Mouse (Mus musculus) intestine, embryonic 14.5 days (tissue): ENCODE results near the gene Uap1l1. TPM values are rescaled to one million over a fixed set of nuclear protein-coding genes. Genes with fewer than 3 reads are reported as not detected.

Experiments
- ATAC-seq: fragments of 200-750 bp; cut with Nextera tagmentation; replicated peaks from 2 replicates; pipeline ENCODE4 v1.8.0; 2017; ENCODE audit warnings: low read depth, moderate number of reproducible peaks, moderate TSS enrichment, moderate library complexity; ENCODE audit not compliant: low FRiP score, low TSS enrichment
- DNase-seq: peaks from one replicate; pipeline ENCODE4 v3.0.0-alpha.2; 2018; ENCODE audit warnings: low spot score
- H3K27ac ChIP-seq: fragments of 300-500 bp; sonication (generic); 2 replicates; pipeline ENCODE4 v1.5.1; 2014; ENCODE audit warnings: low read depth, mild to moderate bottlenecking, control low read depth
- H3K27me3 ChIP-seq: fragments of 300-500 bp; sonication (generic); replicated peaks from 2 replicates; pipeline ENCODE4 v1.6.1; 2014; ENCODE audit warnings: low read length, control low read depth; ENCODE audit not compliant: control insufficient read depth, insufficient read depth
- H3K36me3 ChIP-seq: fragments of 300-500 bp; sonication (generic); 2 replicates; pipeline ENCODE4 v1.6.1; 2014; ENCODE audit warnings: low read length, control low read depth; ENCODE audit not compliant: control insufficient read depth, insufficient read depth
- H3K4me1 ChIP-seq: fragments of 300-500 bp; sonication (generic); replicated peaks from 2 replicates; pipeline ENCODE4 v1.6.1; 2014; ENCODE audit warnings: low read length, control low read depth, mixed read lengths; ENCODE audit not compliant: control insufficient read depth, insufficient read depth
- H3K4me2 ChIP-seq: fragments of 300-500 bp; sonication (generic); 2 replicates; pipeline ENCODE4 v1.6.1; 2014; ENCODE audit warnings: low read length
- H3K4me3 ChIP-seq: fragments of 300-500 bp; sonication (generic); 2 replicates; pipeline ENCODE4 v1.5.1; 2014; ENCODE audit warnings: low read depth, low read length, control low read depth, mixed read lengths
- H3K9ac ChIP-seq: fragments of 300-500 bp; sonication (generic); 2 replicates; pipeline ENCODE4 v1.6.1; 2014; ENCODE audit warnings: mild to moderate bottlenecking, low read length
- H3K9me3 ChIP-seq: fragments of 300-500 bp; sonication (generic); 2 replicates; pipeline ENCODE4 v1.6.1; 2016; ENCODE audit warnings: low read length, control low read depth; ENCODE audit not compliant: control insufficient read depth
- WGBS: fragments of 180-500 bp; shearing (Covaris S2); extraction: QIAGEN DNeasy Blood & Tissue Kit; methylation state at CpG from one replicate; pipeline ENCODE4 v1.1.7; 2014; 5-methylcytosine and 5-hydroxymethylcytosine counted together
- polyA plus RNA-seq: library from polyadenylated mRNA; unstranded; fragments of >200 nt; fragmentation: Nextera tagmentation; extraction: Ambion mirVana; gene quantifications from 2 replicates; pipeline ENCODE4 v1.2.1, GENCODE M21; 2014

Uap1l1 gene
- polyA plus RNA-seq, 1 experiment from 2014 or later = 46.0 TPM

- WGBS = 60% methylated on average over 4 of the region's 4 CpGs
- Histone ChIP-seq H3K9me3 (no peaks in the 10 kb centered on the region), H3K27me3 (no peaks in the 10 kb centered on the region), H3K9ac (no peak overlapping the region), H3K4me2 (no peak overlapping the region), H3K27ac (no peak overlapping the region), H3K4me1 (peaks cover 14% of the 10 kb centered on the region), H3K4me3 (no peak overlapping the region), H3K36me3 (peaks cover 35% of the 10 kb centered on the region)
- ATAC-seq (no peak), DNase-seq (no peak)
Measured at GRCm38 (mm10) chr2:25376589-25376988, 11.1 kb upstream of the Uap1l1 start.

- peak overlapping the region; percentile 95 for H3K4me2 ChIP-seq
- no peaks in the 10 kb centered on the region for H3K27me3 ChIP-seq
- H3K9ac ChIP-seq = peak overlapping the region; percentile 59
- peaks cover 34% of the 10 kb centered on the region for H3K36me3 ChIP-seq
- no peak for ATAC-seq
- no peaks in the 10 kb centered on the region for H3K9me3 ChIP-seq
- peak overlapping the region; percentile 69 for H3K4me3 ChIP-seq
- peaks cover 14% of the 10 kb centered on the region for H3K4me1 ChIP-seq
- no peak overlapping the region for H3K27ac ChIP-seq
- no peak for DNase-seq
- 44% methylated on average over 2 of the region's 2 CpGs for WGBS
Measured at GRCm38 (mm10) chr2:25373431-25373830, 7.9 kb upstream of the Uap1l1 start.

DNA sequence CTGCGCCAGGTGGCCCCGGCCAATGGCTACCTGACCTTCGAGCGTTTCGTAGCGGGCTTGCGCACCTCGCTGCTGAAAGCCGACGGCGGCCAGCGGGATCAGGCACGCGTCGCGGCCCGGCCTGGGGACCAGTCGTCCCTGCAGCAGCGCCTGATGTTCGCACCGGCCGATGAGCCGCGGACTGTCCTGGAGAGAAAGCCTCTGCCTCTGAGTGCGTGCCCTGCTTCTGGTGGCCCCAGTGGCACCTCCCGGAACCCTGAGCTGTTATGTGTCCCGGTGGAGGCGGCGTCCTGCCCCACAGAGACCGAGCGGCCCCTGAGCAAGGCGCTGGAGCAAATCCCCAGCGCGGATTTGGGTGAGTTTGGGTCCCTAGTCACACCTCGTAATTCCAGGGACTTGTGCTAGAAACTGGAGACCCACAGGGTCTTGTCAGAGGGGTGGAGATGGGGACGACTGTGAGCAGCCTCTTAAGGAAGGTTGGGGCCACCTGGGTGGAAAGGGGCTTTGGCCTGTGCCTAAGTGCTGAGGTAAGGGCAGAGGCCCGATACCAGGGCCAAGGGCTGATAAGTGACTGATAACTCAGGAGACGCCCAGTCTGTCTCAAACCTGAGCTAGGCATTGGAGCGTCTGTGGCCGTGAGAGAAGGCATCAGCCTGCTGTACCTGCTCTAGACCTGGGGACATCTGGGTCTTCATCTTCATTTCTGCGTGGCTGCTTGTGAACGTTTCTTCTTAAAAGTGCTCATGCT lies 7.3 kb upstream of the Uap1l1 start:
- Histone ChIP-seq H3K4me3 (peak overlapping the region; percentile 69), H3K4me1 (peaks cover 14% of the 10 kb centered on the region), H3K27me3 (no peaks in the 10 kb centered on the region), H3K36me3 (peaks cover 28% of the 10 kb centered on the region), H3K4me2 (peak overlapping the region; percentile 95), H3K9me3 (no peaks in the 10 kb centered on the region), H3K27ac (no peak overlapping the region), H3K9ac (peak overlapping the region; percentile 59)
- ATAC-seq (peak; percentile 20; the same call in 1 of the 2 replicates), DNase-seq (no peak)
- WGBS = 2% methylated on average over 42 of the region's 42 CpGs

DNA sequence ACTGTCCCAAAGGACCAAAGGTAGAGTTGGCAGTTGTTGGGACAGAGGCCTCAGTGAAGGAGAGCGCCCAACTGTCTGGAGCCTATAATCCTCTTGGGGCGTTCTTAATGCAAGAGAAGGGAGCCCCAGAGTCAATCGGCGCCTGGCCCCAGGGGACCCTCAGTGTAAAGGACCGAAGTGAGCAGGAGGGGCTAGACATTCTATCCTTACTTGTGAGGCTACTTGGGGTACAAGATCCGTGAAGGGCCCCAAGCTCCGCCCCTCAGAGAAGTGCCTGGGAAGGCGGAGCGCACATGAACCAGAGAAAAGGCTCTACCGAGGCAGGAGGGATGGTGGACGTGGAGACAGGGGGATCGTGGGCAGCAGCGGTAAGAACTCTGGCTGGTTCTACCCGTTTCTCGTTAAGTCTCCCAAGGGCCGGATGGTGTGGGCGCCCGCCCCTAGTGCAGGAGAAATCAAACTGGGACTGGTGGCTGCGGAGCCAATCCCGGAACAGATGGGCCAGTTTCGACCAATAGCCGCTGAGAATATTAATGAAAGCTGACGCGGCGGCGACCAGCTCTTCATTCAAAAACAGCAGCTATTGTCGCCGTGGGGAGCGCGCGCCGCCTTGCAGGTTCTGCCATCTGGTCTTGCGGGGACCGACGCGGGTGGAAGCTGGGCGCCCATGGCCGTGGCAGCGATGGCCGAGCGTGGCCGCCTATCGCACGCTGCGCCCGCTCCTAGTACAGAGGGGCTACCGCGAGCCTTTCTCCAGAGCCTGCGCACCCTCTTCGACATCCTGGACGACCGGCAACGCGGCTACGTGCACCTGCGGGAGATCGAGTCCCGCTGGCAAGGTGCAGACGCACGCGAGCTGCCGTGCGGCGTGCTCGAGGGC lies 6.5 kb upstream of the Uap1l1 start, which contains the start of gene Sapcd2:
Gene Sapcd2 (plus strand): TSS at position 558 of the 880 bp plus-strand sequence.
- under 1% methylated on average over 65 of the region's 65 CpGs for WGBS
- peak within 1 kb of the TSS; percentile 95 for H3K4me2 ChIP-seq
- H3K9ac ChIP-seq = peak within 1 kb of the TSS; percentile 59

DNA sequence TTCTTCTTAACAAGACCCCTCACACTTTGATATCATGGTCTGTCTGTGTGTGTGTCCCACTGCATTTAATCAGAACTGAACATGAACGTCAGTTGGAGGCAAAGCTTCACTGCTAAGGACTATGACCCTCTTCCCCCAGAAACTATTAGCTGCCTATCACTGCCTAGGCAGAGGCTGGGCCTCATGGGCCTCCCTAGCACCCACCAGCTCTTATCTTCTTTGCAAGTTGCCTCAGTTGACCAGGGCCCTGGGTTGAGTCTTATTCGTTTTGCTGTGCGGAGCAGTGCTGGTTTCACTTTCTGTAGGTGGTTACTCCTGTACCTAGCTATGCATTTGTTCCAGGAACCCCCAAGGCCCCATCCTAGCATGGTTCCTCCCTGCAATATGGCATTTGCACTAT lies 4.5 kb upstream of the Uap1l1 start:
- Histone ChIP-seq H3K4me3 (no peak overlapping the region), H3K4me2 (no peak overlapping the region), H3K4me1 (peaks cover 14% of the 10 kb centered on the region), H3K27ac (no peak overlapping the region), H3K27me3 (no peaks in the 10 kb centered on the region), H3K9ac (no peak overlapping the region), H3K9me3 (no peaks in the 10 kb centered on the region), H3K36me3 (peaks cover 3% of the 10 kb centered on the region; the same call in 1 of the 2 replicates)
- DNase-seq (no peak), ATAC-seq (no peak)
- WGBS = 85% methylated on average over 3 of the region's 3 CpGs

More for the DNA sequence above, 6.5 kb upstream of the Uap1l1 start, which contains the start of gene Sapcd2:
- ATAC-seq (peak; percentile 87), DNase-seq (peak; percentile 85)
- H3K27ac ChIP-seq = peak within 1 kb of the TSS; percentile 81
- peaks cover 14% of the 10 kb centered on the region for H3K4me1 ChIP-seq
- H3K36me3 ChIP-seq = peaks cover 20% of the 10 kb centered on the region
- no peaks in the 10 kb centered on the region for H3K9me3 ChIP-seq
- peak within 1 kb of the TSS; percentile 69 for H3K4me3 ChIP-seq
- no peaks in the 10 kb centered on the region for H3K27me3 ChIP-seq

DNA sequence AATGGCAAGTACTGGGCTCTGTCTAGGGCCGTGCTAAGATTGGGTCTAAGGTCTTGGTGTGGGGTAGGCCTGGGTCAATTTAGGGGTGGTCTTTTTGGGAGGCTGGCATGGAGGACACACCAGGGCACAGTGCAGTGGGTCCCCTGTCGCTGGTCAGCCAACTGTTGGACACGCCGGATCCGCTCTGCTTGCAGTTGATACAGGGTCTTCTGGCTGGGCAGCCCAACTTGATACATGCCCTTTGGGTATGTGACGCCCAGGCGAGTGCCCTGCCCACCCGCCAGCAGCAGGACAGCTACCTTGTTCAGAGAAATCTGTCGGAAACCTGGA lies 756 bp downstream of the Uap1l1 start:
- H3K27me3 ChIP-seq = no peaks in the 10 kb centered on the region
- DNase-seq (peak; percentile 59), ATAC-seq (peak; percentile 7)
- H3K9ac ChIP-seq = peak overlapping the region; percentile 48
- WGBS = 35% methylated on average over 9 of the region's 9 CpGs
- peak overlapping the region; percentile 74 for H3K4me3 ChIP-seq
- H3K27ac ChIP-seq = no peak overlapping the region
- H3K36me3 ChIP-seq = 0 out of 2 replicates have a peak, but pooled peaks cover 3% of the 10 kb centered on the region
- peak overlapping the region; percentile 94 for H3K4me2 ChIP-seq
- no peaks in the 10 kb centered on the region for H3K4me1 ChIP-seq
- H3K9me3 ChIP-seq = no peaks in the 10 kb centered on the region

DNA sequence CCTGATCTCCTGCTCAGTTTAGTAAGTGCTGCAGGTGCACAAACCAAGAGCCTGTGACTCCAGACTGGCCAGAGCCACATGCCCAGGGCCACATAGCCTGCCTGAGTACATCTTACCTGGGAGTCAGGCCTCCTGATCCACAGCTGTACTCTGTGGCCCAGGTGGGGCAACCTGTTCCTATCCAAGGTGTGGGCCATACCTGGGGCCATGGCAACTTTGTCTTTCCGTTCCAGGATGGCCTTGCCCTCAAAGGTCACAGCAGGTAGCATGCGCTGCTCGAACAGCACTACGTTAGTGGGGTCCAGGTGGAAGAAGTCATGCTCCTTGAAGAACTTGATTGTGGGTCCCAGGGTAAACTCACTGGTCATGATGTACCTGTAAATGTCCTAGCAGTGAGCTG lies 1.2 kb downstream of the Uap1l1 start:
- WGBS = 82% methylated on average over 4 of the region's 4 CpGs
- Histone ChIP-seq H3K27me3 (no peaks in the 10 kb centered on the region), H3K36me3 (0 out of 2 replicates have a peak, but pooled peaks cover 3% of the 10 kb centered on the region), H3K4me3 (peak overlapping the region; percentile 74), H3K4me1 (no peaks in the 10 kb centered on the region), H3K9me3 (no peaks in the 10 kb centered on the region), H3K4me2 (peak overlapping the region; percentile 94), H3K9ac (no peak overlapping the region), H3K27ac (no peak overlapping the region)
- DNase-seq = no peak
- ATAC-seq = no peak

- H3K36me3 ChIP-seq = 0 out of 2 replicates have a peak, but pooled peaks cover 3% of the 10 kb centered on the region
- no peak overlapping the region for H3K9ac ChIP-seq
- no peak overlapping the region for H3K4me3 ChIP-seq
- WGBS = 41% methylated on average over 13 of the region's 13 CpGs
- DNase-seq = peak; percentile 58
- no peak overlapping the region for H3K27ac ChIP-seq
- H3K9me3 ChIP-seq = no peaks in the 10 kb centered on the region
- no peak overlapping the region for H3K4me2 ChIP-seq
- no peaks in the 10 kb centered on the region for H3K27me3 ChIP-seq
- no peak; the same call in 1 of the 2 replicates for ATAC-seq
- H3K4me1 ChIP-seq = no peaks in the 10 kb centered on the region
Measured at GRCm38 (mm10) chr2:25363478-25364178, 1.9 kb downstream of the Uap1l1 start.
